Mouse (Mus musculus) small intestine, adult 2 months (tissue): ENCODE data around the gene B3gnt3.

ENCODE experiments used
- CTCF ChIP-seq: fragments of 200-500 bp; IDR thresholded peaks from 2 replicates; pipeline ENCODE4 v1.5.1; 2012; ENCODE audit warnings: low read depth, mild to moderate bottlenecking, control low read depth, inconsistent platforms, low read length, moderate library complexity, mixed read lengths; ENCODE audit not compliant: insufficient replicate concordance, insufficient read length; ENCODE audit errors: extremely low read depth
- POLR2A ChIP-seq: fragments of 200-500 bp; IDR thresholded peaks from 2 replicates; pipeline ENCODE4 v1.6.1; 2012; ENCODE audit warnings: low read depth, mild to moderate bottlenecking, control low read depth, inconsistent platforms, low read length, moderate library complexity

DNA sequence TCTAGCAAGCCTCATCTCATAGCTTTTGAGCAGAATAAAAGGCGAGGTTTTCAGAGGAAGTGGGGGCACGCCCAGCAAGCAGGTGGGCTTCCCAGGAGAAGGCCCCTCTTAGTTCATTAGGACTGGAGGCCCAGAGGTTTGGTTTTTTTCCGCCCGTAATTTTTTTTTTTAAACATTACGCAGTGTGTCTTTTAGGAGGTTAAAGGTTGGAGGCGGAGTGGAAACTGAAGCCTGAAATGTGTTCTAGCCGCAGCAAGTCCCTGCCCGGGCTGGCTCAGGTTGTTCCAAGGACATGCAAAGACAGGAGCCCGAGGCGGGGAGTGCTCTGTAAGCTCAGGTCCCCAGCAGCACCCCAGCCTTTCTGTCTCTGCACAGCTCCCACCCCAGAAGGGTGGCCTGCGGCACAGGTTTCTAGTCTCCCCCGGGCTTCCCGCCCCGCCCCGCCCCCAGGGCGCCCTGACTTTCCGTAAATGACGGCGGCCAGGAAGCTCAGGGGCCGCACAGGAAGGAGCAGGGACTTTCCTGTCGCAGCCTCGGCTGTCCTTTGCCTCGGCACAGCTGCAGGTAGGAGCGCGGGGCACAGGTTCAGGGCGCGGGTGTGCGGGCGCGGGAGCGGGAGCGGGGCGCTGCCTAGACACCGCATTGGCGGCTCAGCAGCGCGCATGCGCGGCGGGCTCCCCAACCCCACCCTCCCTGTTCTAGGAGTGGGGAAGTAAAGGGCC is 25.4 kb downstream of the B3gnt3 start, which contains the start of gene Jak3:
- TF ChIP-seq POLR2A (no peak), CTCF (no peak)
